Mouse (Mus musculus) stomach, postnatal 0 days (tissue): ENCODE results near the gene Esrrg. TPM values are rescaled to one million over a fixed set of nuclear protein-coding genes. Genes with fewer than 3 reads are reported as not detected.
A peak's percentile ranks its signal among the peaks of the same experiment; 100 is the strongest.

Experiments
- ATAC-seq: fragments of 200-750 bp; cut with Nextera tagmentation; 2 replicates; pipeline ENCODE4 v1.8.0; 2017; ENCODE audit not compliant: low FRiP score, low TSS enrichment
- DNase-seq: peaks from one replicate; pipeline ENCODE4 v3.0.0-alpha.2; 2016; ENCODE audit warnings: low spot score
- H3K27ac ChIP-seq: fragments of 300-500 bp; sonication (generic); replicated peaks from 2 replicates; pipeline ENCODE4 v1.5.1; 2014; ENCODE audit warnings: mild to moderate bottlenecking, control low read depth
- H3K27me3 ChIP-seq: fragments of 300-500 bp; sonication (generic); 2 replicates; pipeline ENCODE4 v1.6.1; 2014; ENCODE audit warnings: low read length; ENCODE audit not compliant: control insufficient read depth, insufficient read depth
- H3K36me3 ChIP-seq: fragments of 300-500 bp; sonication (generic); 2 replicates; pipeline ENCODE4 v1.6.1; 2014; ENCODE audit warnings: low read length, mixed read lengths; ENCODE audit not compliant: control insufficient read depth, insufficient read depth
- H3K4me1 ChIP-seq: fragments of 300-500 bp; sonication (generic); replicated peaks from 2 replicates; pipeline ENCODE4 v1.6.1; 2014; ENCODE audit warnings: antibody characterized with exemption; ENCODE audit not compliant: control insufficient read depth, insufficient read depth
- H3K4me2 ChIP-seq: fragments of 300-500 bp; sonication (generic); replicated peaks from 2 replicates; pipeline ENCODE4 v1.6.1; 2014; ENCODE audit warnings: low read depth, mild to moderate bottlenecking, control low read depth, moderate library complexity
- H3K4me3 ChIP-seq: fragments of 300-500 bp; sonication (generic); 2 replicates; pipeline ENCODE4 v1.5.1; 2014; ENCODE audit warnings: low read depth, low read length, control low read depth
- H3K9ac ChIP-seq: fragments of 300-500 bp; sonication (generic); 2 replicates; pipeline ENCODE4 v1.6.1; 2014; ENCODE audit warnings: mild to moderate bottlenecking, low read length, control low read depth, mixed read lengths
- H3K9me3 ChIP-seq: fragments of 300-500 bp; sonication (generic); 2 replicates; pipeline ENCODE4 v1.6.1; 2016; ENCODE audit warnings: low read length; ENCODE audit not compliant: control insufficient read depth
- CTCF ChIP-seq: IDR thresholded peaks from 2 replicates; pipeline ENCODE4 v1.5.1; 2016; ENCODE audit warnings: antibody characterized with exemption, low read depth, mild to moderate bottlenecking, moderate library complexity
- EP300 ChIP-seq: optimal IDR thresholded peaks from 2 replicates; pipeline ENCODE3; 2016; ENCODE audit warnings: antibody characterized with exemption
- WGBS: fragments of 180-500 bp; shearing (Covaris S2); extraction: QIAGEN DNeasy Blood & Tissue Kit; methylation state at CpG from one replicate; pipeline ENCODE4 v1.1.7; 2014; 5-methylcytosine and 5-hydroxymethylcytosine counted together
- polyA plus RNA-seq: library from polyadenylated mRNA; unstranded; fragments of >200 nt; fragmentation: Nextera tagmentation; extraction: Ambion mirVana; gene quantifications from 2 replicates; pipeline ENCODE4 v1.2.1, GENCODE M21; 2015

Esrrg gene
- 7.4 and 9.3 TPM in 2 replicates for polyA plus RNA-seq

- peak within 1 kb of the TSS; percentile 82 for H3K4me2 ChIP-seq
- 0 out of 2 replicates have a peak, but pooled peaks have one; percentile 4 for ATAC-seq
Measured at GRCm38 (mm10) chr1:187608261-187608921, at the start of gene Esrrg. Gene Esrrg, plus strand, starts transcription at chr1:187608791.

GRCm38 (mm10) chr1:187583982-187584381 lies 24.6 kb upstream of the Esrrg start:
- DNase-seq: no peak
- no peaks in the 10 kb centered on the region for H3K4me1 ChIP-seq
- H3K4me2 ChIP-seq: no peak overlapping the region
- H3K9ac ChIP-seq: no peak overlapping the region
- H3K36me3 ChIP-seq: no peaks in the 10 kb centered on the region
- ATAC-seq: no peak
- TF ChIP-seq CTCF (no peak), EP300 (no peak)
- H3K27ac ChIP-seq: no peak overlapping the region
- no peaks in the 10 kb centered on the region for H3K9me3 ChIP-seq
- no peaks in the 10 kb centered on the region for H3K27me3 ChIP-seq
- no peak overlapping the region for H3K4me3 ChIP-seq

More at GRCm38 (mm10) chr1:187608261-187608921, at the start of gene Esrrg:
- 9% methylated on average over 21 of the region's 21 CpGs for WGBS
- Histone ChIP-seq H3K27me3 (peaks cover 12% of the 10 kb centered on the region; the same call in 1 of the 2 replicates), H3K4me3 (peak within 1 kb of the TSS; percentile 48), H3K4me1 (0 out of 2 replicates have a peak, but pooled peaks cover 5% of the 10 kb centered on the region), H3K36me3 (no peaks in the 10 kb centered on the region), H3K27ac (no peak within 1 kb of the TSS), H3K9me3 (no peaks in the 10 kb centered on the region), H3K9ac (peak within 1 kb of the TSS; percentile 41)
- DNase-seq: peak; percentile 25
- no peak for TF ChIP-seq EP300
- no peak for TF ChIP-seq CTCF

- Histone ChIP-seq H3K9ac (no peak overlapping the region), H3K9me3 (no peaks in the 10 kb centered on the region), H3K27me3 (no peaks in the 10 kb centered on the region), H3K36me3 (no peaks in the 10 kb centered on the region), H3K4me3 (no peak overlapping the region), H3K4me2 (no peak overlapping the region), H3K4me1 (no peaks in the 10 kb centered on the region), H3K27ac (no peak overlapping the region)
- 72% methylated on average over 8 of the region's 8 CpGs for WGBS
- DNase-seq (no peak), ATAC-seq (no peak)
- TF ChIP-seq EP300 (no peak), CTCF (no peak)
Measured at GRCm38 (mm10) chr1:187586541-187587075, 22.0 kb upstream of the Esrrg start.

GRCm38 (mm10) chr1:187602942-187603341 lies 5.6 kb upstream of the Esrrg start:
- ATAC-seq: no peak
- Histone ChIP-seq H3K4me3 (no peak overlapping the region), H3K36me3 (no peaks in the 10 kb centered on the region), H3K4me2 (no peak overlapping the region), H3K9me3 (no peaks in the 10 kb centered on the region), H3K27me3 (peaks cover 10% of the 10 kb centered on the region; the same call in 1 of the 2 replicates), H3K9ac (no peak overlapping the region), H3K27ac (no peak overlapping the region), H3K4me1 (no peaks in the 10 kb centered on the region)
- 58% methylated on average over 2 of the region's 2 CpGs for WGBS
- no peak for DNase-seq
- TF ChIP-seq EP300 (no peak), CTCF (no peak)

GRCm38 (mm10) chr1:187604063-187604484 lies 4.5 kb upstream of the Esrrg start:
- TF ChIP-seq EP300: no peak
- no peak for TF ChIP-seq CTCF
- H3K4me3 ChIP-seq: no peak overlapping the region
- H3K9me3 ChIP-seq: no peaks in the 10 kb centered on the region
- DNase-seq (no peak), ATAC-seq (no peak)
- WGBS: 26% methylated on average over 11 of the region's 11 CpGs
- no peak overlapping the region for H3K27ac ChIP-seq
- H3K27me3 ChIP-seq: peaks cover 12% of the 10 kb centered on the region; the same call in 1 of the 2 replicates
- H3K9ac ChIP-seq: no peak overlapping the region
- H3K36me3 ChIP-seq: no peaks in the 10 kb centered on the region
- no peak overlapping the region for H3K4me2 ChIP-seq
- H3K4me1 ChIP-seq: no peaks in the 10 kb centered on the region
